Mouse (Mus musculus) liver, embryonic 14.5 days (tissue): ENCODE measurements around the gene Ntng2.

Experiments
- CTCF ChIP-seq: IDR thresholded peaks from 2 replicates; pipeline ENCODE4 v1.5.1; 2016; ENCODE audit warnings: antibody characterized with exemption, low read depth, control low read depth
- EP300 ChIP-seq: IDR thresholded peaks from 2 replicates; pipeline ENCODE4 v1.6.1; 2016; ENCODE audit warnings: antibody characterized with exemption, low read depth

DNA sequence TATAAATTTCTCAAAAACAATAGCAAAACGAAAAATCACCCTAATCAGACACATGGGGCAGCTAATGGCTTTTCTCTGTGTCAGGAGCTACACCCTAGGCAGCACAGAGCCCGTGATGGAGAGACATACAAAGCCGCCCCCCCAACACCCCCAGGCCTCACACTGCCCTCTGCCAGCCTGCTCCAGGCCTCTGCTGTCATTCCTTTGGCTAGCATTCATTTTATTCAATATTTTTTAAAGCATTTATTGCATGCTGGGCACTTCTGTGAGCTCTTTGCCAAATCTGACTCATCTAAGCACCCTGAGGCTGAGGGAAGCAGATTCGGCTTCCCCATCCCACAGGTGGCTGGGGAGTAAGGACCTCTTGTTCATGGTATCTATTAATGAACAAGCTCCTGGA lies 26.1 kb downstream of the Ntng2 start:
- TF ChIP-seq CTCF (no peak), EP300 (no peak)
